Mouse (Mus musculus): ENCODE data around the gene Tead1.

DNA sequence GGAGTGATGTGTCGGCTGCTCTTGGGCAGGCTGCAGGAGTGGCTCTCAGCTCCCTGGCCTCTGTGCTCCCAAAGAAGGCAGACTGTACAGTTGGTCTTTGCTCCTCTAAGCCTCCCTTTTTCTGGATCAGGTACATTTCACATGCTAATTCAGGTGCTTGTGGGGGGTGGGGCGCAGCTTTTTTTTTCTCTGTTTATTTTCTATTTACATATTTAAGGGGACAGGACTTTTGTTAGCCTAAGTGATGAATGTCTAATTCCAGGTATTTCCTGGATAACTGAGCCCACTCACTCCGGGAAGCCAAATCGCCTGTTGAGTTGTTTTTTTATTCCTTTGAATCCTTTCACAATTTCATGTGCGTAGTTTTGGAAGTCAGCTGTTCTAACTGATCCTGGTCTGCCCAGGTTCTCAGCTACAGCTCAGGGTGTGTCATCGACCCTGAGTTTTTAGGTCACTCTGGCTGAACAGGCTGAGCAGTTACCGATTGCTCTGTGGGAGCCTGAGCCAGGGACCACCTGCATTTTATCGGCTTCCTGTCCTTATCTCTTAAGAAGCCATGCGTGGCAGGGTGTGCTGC lies 9.4 kb downstream of the Tead1 start:
- TF ChIP-seq POLR2AphosphoS5 (IDR thresholded peaks at IDR 0.05; ENCODE audit: insufficient replicate concordance, low read depth, low read length) (no peak), CTCF (IDR thresholded peaks at IDR 0.05; ENCODE audit: low read depth, low read length) (no peak)
